Mouse (Mus musculus) skeletal muscle tissue, postnatal 0 days (tissue): Measurements from ENCODE around the gene Zmiz1. TPM values are rescaled to one million over a fixed set of nuclear protein-coding genes. Genes with fewer than 3 reads are reported as not detected.

Source experiments
- microRNA-seq, 2 experiments: library from miRNA; unstranded; fragments of <30 nt; microRNA quantifications; one replicate each; pipeline ENCODE4; 2016
- polyA plus RNA-seq: library from polyadenylated mRNA; unstranded; fragments of >200 nt; fragmentation: Nextera tagmentation; extraction: Ambion mirVana; gene quantifications from 2 replicates; pipeline ENCODE4 v1.2.1, GENCODE M21; 2015

Gene Zmiz1
- polyA plus RNA-seq, result 9.8 and 9.9 TPM in 2 replicates

DNA sequence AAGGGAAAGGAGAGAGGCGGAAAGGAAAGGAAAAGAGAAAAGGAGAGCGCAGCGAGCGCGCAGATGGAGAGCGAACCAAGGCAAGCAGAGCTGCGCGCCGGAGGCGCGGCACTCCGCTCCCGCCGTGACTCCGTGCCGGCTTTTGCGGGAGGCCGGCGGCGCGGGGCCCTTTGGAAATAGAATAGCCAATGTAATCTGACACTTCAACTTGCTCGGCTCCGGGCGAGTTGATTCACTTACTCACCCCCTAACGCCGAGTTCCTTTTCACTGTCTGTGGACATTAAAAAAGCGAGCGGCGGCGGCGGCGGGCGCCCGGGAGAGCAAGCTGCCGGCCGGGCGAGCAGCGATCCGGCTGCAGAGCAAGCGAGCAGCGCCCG, at the start of gene Zmiz1:
Zmiz1 (plus strand) TSS at position 170 of the 378 bp plus-strand sequence.

DNA sequence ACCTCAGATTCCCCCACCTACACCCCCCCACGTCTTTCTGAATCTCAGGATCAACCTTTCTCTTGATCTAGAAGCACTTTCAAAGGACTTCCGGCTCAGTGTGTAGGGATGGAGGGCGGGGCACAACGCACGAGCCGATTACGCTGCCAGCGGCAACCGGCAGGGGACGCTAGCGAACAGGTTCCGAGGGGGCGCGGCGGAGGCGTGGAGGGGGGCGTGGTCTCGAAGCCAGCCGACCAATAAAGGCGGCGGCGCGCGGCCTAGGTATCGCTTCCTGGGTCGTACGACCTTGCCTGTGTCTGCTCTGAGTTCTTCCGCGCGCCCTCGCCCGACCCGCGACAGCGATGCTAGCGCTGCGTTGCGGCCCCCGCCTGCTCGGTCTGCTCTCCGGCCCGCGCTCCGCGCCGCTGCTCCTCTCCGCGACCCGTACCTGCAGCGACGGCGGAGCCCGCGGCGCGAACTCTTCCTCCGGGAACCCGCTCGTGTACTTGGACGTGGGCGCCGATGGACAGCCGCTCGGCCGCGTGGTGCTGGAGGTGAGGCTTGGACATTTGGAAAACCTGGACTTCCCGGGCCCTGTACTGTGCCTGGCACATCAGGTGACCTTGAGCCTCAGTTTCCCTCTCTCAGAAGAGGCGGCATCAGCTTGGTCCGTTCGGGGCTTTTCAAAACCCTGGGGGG, 235.0 kb downstream of the Zmiz1 start, which contains the start of gene Ppif:
Ppif (plus strand) TSS at position 267 of the 681 bp plus-strand sequence.

Small RNA genes lying within 50 kb of the gene (microRNA-seq; reads per million reads assigned to microRNA genes)
- gene Mir3075, result 1.5 to 1.7 reads per million in 2 experiments

Other genes starting within 250 kb of the Zmiz1 start
- 45.7 and 50.9 TPM in 2 replicates for gene Ppif, start 235.0 kb downstream of the Zmiz1 start, polyA plus RNA-seq